Mouse (Mus musculus) liver, embryonic 14.5 days (tissue): ENCODE measurements at regions not wholly inside any gene's neighbourhood (a gene's known extent, or its start where the extent isn't known, plus 50 kb on each side); places are given as distances from the start of the nearest gene placed in this dataset.

Experiments used
- CTCF ChIP-seq: IDR thresholded peaks from 2 replicates; pipeline ENCODE4 v1.5.1; 2016; ENCODE audit warnings: antibody characterized with exemption, low read depth, control low read depth
- EP300 ChIP-seq: IDR thresholded peaks from 2 replicates; pipeline ENCODE4 v1.6.1; 2016; ENCODE audit warnings: antibody characterized with exemption, low read depth

GRCm38 (mm10) chr9:92704752-92705151 lies 162.7 kb downstream of the Plod2 start:
- no peak for TF ChIP-seq CTCF
- no peak for TF ChIP-seq EP300
